Mouse (Mus musculus): ENCODE measurements around the gene Trim13. TPM values are rescaled to one million over a fixed set of nuclear protein-coding genes. Genes with fewer than 3 reads are reported as not detected.
A peak's percentile ranks its signal among the peaks of the same experiment; 100 is the strongest.

The Trim13 gene
- polyA plus RNA-seq, 2 experiments: 2.7 to 4.3 TPM

DNA sequence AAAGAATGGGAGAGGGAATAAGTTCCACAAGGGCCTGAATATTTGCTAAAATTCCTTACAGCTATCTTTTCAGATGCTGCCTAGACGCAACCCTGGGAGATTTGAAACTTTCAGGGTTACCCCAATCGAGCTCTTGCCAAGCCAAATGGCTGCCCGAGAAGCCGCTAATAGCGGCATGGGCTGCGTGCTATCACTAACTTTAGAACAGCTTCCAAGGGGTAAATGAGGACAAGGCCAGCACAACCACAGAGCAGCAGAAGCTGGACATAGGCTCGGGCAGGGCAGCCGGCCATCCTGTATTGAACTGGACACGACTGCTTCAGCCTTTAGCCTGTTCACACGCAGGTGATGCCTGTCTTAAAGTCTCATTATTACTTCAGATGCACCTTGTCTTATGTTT lies 23.0 kb upstream of the Trim13 start:
- no peak for DNase-seq (ENCODE audit: low read depth in 3 of 3, low spot score in 3 of 3)
- Histone ChIP-seq H3K9ac (replicated peaks) (no peak overlapping the region), H3K27ac (no peak overlapping the region), H3K4me2 (ENCODE audit: low read depth) (no peak overlapping the region), H3K36me3 (replicated peaks; ENCODE audit: control insufficient read depth, insufficient read depth, low read depth) (no peaks in the 10 kb centered on the region), H3K27me3 (ENCODE audit: control insufficient read depth, insufficient read depth, low read length) (no peaks in the 10 kb centered on the region), H3K9me3 (ENCODE audit: control insufficient read depth, low read length) (no peaks in the 10 kb centered on the region), H3K4me1 (replicated peaks; ENCODE audit: control insufficient read depth in 2 of 2, insufficient read depth in 2 of 2, low read length in 1 of 2) (no peaks in the 10 kb centered on the region), H3K4me3 (ENCODE audit: insufficient read depth in 1 of 2, low read depth in 2 of 2, low read length in 2 of 2) (no peak overlapping the region)
- WGBS (ENCODE audit: insufficient replicate concordance): 72% methylated on average over 10 of the region's 10 CpGs
- TF ChIP-seq CTCF (IDR thresholded peaks at IDR 0.05; ENCODE audit: low read depth) (no peak), EP300 (IDR thresholded peaks at IDR 0.05; ENCODE audit: low read depth) (no peak)
- ATAC-seq (ENCODE audit: insufficient read depth): no peak

DNA sequence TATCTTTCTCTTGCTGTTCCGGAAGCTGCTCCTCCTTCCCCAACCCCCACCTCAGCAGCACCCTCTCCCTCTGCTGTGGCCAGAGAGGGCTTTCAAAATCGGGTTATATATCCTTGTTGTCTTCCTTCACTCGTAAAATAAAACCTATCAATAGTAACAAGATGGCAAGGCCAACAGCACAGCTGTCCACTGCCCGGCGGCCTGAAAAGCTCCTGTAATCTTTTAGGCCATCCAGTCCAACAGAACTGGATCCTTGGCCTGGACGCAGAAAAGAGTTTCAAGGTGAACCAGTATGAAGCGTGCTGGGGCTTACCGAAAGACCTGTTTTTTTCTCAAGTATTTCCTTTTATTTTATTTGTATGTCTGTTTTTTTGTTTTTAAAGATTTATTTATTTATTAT lies 22.1 kb upstream of the Trim13 start:
- Histone ChIP-seq H3K9me3 (ENCODE audit: control insufficient read depth, low read length) (no peaks in the 10 kb centered on the region), H3K4me2 (ENCODE audit: low read depth) (no peak overlapping the region), H3K4me1 (replicated peaks; ENCODE audit: control insufficient read depth in 2 of 2, insufficient read depth in 2 of 2, low read length in 1 of 2) (no peaks in the 10 kb centered on the region), H3K36me3 (replicated peaks; ENCODE audit: control insufficient read depth, insufficient read depth, low read depth) (no peaks in the 10 kb centered on the region), H3K4me3 (ENCODE audit: insufficient read depth in 1 of 2, low read depth in 2 of 2, low read length in 2 of 2) (no peak overlapping the region), H3K9ac (replicated peaks) (no peak overlapping the region), H3K27me3 (ENCODE audit: control insufficient read depth, insufficient read depth, low read length) (no peaks in the 10 kb centered on the region), H3K27ac (no peak overlapping the region)
- WGBS (ENCODE audit: insufficient replicate concordance): 68% methylated on average over 8 of the region's 8 CpGs
- no peak for TF ChIP-seq EP300 (IDR thresholded peaks at IDR 0.05; ENCODE audit: low read depth)
- no peak for TF ChIP-seq CTCF (IDR thresholded peaks at IDR 0.05; ENCODE audit: low read depth)
- no peak for DNase-seq (ENCODE audit: low read depth in 3 of 3, low spot score in 3 of 3)
- no peak for ATAC-seq (ENCODE audit: insufficient read depth)

DNA sequence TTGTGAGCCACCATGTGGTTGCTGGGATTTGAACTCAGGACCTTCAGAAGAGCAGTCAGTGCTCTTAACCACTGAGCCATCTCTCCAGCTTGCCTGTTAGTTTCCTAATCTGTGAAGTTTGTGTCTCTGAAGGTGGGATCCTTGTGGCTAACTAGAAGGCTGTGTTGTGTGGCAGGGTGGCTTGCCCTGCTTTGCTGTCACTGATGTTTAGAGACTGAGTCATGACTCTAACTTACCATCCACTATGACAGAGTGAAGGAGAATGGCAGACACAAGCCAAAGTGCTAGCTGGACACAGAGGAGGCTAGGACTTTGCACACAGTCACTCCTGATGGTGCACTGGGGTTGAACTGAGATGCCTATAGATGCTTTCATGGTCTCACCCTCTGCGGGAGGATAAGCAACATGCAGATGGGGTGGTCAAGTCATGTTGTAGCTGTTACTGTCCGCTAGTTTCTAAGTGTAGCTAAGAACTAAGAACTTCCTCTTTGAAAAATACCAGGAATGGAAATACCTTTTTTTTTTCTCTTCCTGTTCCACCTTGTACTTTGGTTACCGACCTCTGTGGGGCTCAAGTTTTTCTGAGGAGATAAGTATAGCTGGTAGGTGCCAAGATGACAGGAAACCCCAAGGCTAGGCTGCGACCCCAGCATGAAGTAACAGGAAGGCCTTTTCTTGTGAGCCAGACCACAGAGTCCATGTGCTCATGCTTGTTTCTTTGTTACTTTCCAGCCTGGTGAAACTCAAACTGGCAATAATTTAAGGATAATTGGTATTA lies 8.6 kb upstream of the Trim13 start:
- Histone ChIP-seq H3K4me1 (replicated peaks; ENCODE audit: control insufficient read depth in 2 of 2, insufficient read depth in 2 of 2, low read length in 1 of 2) (0 out of 4 replicates have a peak, but pooled peaks cover 0 to 3% of the 10 kb centered on the region in 2 experiments), H3K36me3 (replicated peaks; ENCODE audit: control insufficient read depth, insufficient read depth, low read depth) (no peaks in the 10 kb centered on the region), H3K9me3 (ENCODE audit: control insufficient read depth, low read length) (no peaks in the 10 kb centered on the region), H3K27me3 (ENCODE audit: control insufficient read depth, insufficient read depth, low read length) (no peaks in the 10 kb centered on the region), H3K27ac (no peak overlapping the region), H3K4me2 (ENCODE audit: low read depth) (no peak overlapping the region), H3K4me3 (ENCODE audit: insufficient read depth in 1 of 2, low read depth in 2 of 2, low read length in 2 of 2) (no peak overlapping the region), H3K9ac (replicated peaks) (no peak overlapping the region)
- WGBS (ENCODE audit: insufficient replicate concordance): 22% methylated on average over 4 of the region's 4 CpGs
- DNase-seq (ENCODE audit: low read depth in 3 of 3, low spot score in 3 of 3) (no peak), ATAC-seq (ENCODE audit: insufficient read depth) (no peak)
- TF ChIP-seq EP300 (IDR thresholded peaks at IDR 0.05; ENCODE audit: low read depth) (no peak), CTCF (IDR thresholded peaks at IDR 0.05; ENCODE audit: low read depth) (0 out of 2 replicates have a peak, but pooled peaks have one; percentile 25)

DNA sequence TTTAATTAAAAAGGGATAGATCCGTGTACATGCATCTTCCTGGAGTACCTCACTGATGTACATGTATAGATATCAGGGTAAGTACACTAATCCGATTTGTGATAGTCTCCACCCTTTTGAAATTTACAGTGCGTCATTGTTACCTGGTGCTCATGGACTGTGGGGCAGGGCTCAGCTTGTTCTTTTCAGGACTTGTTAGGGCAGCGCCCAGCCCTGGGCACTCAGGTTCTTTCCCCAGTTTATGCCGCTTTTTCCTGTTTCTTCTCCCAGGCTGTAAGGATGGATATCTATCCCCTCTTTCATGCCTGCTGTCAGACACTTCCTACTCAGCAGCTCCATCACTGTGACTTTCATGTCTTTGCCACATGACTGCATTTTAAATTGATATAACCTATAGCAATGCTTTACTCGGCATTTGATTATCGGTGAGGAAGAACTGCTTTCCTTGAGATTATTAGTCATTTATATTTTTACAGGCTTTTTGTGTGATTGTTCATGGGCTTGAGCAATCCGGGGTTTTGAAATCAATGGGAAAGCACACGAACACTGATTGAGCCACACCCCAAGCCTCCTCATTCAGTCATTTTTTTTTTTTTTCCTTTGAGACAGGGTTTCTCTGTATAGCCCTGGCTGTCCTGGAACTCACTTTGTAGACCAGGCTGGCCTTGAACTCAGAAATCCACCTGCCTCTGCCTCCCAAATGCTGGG lies 1.2 kb upstream of the Trim13 start:
- H3K27ac ChIP-seq: no peak overlapping the region
- H3K4me3 ChIP-seq (ENCODE audit: insufficient read depth in 1 of 2, low read depth in 2 of 2, low read length in 2 of 2): no peak overlapping the region
- TF ChIP-seq EP300 (IDR thresholded peaks at IDR 0.05; ENCODE audit: low read depth) (no peak), CTCF (IDR thresholded peaks at IDR 0.05; ENCODE audit: low read depth) (no peak)
- no peak overlapping the region for H3K4me2 ChIP-seq (ENCODE audit: low read depth)
- DNase-seq (ENCODE audit: low read depth in 3 of 3, low spot score in 3 of 3) (no peak), ATAC-seq (ENCODE audit: insufficient read depth) (no peak)
- H3K4me1 ChIP-seq (replicated peaks; ENCODE audit: control insufficient read depth in 2 of 2, insufficient read depth in 2 of 2, low read length in 1 of 2): peaks cover 8 to 18% of the 10 kb centered on the region in 2 experiments; a peak in 3 of 4 replicates
- H3K27me3 ChIP-seq (ENCODE audit: control insufficient read depth, insufficient read depth, low read length): no peaks in the 10 kb centered on the region
- 75% methylated on average over 9 of the region's 9 CpGs for whole genome bisulfite sequencing (ENCODE audit: insufficient replicate concordance)
- no peak overlapping the region for H3K9ac ChIP-seq (replicated peaks)
- H3K9me3 ChIP-seq (ENCODE audit: control insufficient read depth, low read length): no peaks in the 10 kb centered on the region
- no peaks in the 10 kb centered on the region; the same call in 1 of the 2 replicates for H3K36me3 ChIP-seq (replicated peaks; ENCODE audit: control insufficient read depth, insufficient read depth, low read depth)

All from liver, embryonic 14.5 days (tissue).